Mouse (Mus musculus): ENCODE results near the gene Def6.

Gene Def6

DNA sequence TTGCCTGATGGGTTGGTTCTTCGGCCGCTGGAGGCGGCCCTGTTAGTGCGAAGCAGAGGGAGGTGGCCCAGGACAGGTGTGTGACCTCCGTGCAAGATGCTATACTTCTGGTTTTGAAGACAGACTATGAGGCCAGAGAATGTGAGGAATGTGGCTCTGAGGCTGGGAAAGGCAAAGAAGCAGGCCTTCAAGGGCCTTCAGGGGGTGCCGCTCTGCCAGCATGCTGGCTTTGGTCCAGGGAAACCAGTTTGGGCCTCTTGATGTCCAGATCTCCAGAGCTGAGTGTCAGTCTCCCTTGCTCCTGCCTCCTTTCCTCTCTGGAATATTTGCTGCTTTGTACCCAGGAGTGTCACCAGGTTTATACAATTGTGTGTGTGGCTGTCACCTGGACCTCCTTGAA is 34.7 kb downstream of the Def6 start:
- no peak for DNase-seq (ENCODE audit: low spot score)

GRCm38 (mm10) chr17:28244214-28244613 is 36.6 kb downstream of the Def6 start:
- DNase-seq (ENCODE audit: low spot score), result no peak

- no peak for DNase-seq (ENCODE audit: low spot score)
Measured at GRCm38 (mm10) chr17:28244714-28245113, 37.1 kb downstream of the Def6 start.

DNA sequence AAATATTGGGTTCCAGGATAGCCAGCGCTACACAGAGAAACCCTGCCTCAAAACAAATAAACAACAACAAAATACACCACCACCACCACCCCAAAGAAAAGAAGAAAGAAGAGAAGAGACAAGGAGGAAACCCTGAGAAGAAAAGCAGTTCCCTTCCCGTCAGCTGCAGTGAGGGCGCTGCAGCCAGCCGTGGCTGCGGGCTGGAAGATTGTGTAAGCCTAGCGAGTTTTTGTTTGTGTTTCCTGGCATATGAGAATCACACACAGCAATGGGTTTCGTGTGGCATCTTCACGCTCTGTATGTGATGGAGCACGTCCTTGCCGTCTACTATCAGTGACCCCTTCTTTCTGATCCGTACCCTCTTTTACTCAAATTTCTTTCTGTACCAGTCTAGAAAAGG is 39.1 kb downstream of the Def6 start:
- no peak for DNase-seq (ENCODE audit: low spot score)

DNA sequence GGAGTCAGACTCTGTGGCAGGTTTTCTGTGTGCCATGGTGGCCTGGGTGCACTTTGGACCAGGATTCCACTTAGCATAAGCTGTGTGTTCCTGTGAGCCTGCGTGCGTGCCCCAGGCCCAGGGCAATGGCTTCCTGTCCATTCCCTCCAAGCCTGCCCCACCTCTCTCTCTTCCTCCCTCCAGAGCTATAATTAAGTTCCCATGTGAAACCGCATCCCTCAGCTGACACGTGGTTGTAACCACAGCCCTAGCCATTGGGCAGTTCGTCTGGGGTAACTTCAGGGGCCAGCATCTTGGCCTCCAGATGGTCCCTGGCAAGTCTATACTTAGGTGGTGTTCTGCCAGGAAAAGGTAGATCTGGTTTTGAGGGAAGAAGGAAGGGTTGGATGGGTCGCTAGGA is 40.0 kb downstream of the Def6 start:
- no peak for DNase-seq (ENCODE audit: low spot score)

DNA sequence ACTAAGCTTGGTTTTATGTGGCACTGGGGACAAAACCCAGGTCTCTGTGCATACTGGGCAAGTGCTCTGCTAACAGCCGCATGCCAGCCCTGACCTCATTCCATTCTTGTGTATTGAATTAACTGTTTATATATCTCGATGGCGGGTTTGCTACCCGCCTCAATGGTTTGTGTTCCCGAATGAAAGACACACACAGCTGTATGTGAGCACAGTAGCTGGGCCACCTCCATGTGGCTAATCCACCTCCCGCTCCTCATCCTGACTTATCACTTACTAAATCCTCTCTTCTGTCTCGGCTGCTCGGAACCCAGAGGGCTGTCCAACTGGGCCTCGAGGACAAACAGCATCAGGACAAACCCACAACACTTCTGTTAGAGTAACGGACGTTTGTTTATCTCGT is 41.5 kb downstream of the Def6 start:
- DNase-seq (ENCODE audit: low spot score), result no peak

- DNase-seq (ENCODE audit: low spot score), result no peak
Measured at GRCm38 (mm10) chr17:28251579-28252280, 44.2 kb downstream of the Def6 start.

GRCm38 (mm10) chr17:28252281-28252648 is 44.7 kb downstream of the Def6 start:
- no peak for DNase-seq (ENCODE audit: low spot score)

GRCm38 (mm10) chr17:28253216-28253615 is 45.6 kb downstream of the Def6 start:
- DNase-seq (ENCODE audit: low spot score), result no peak

DNA sequence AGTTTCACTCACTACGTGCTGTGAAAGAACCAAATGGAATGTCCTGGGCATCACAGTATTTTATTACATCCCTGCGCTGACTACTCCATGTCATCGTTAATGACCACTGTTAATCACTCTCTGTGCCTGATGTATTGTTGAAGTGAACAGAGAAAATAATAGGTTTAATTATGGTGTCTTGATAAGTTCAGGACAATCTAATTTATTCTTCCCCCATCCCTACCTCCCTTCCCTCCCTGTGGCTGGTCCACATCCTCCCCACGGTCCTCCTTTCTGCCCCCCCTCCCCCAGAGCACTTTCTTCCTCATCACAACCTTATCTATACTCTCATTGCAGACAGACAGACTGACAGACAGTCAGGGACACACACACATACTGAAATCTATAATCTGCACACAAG is 47.2 kb downstream of the Def6 start:
- DNase-seq (ENCODE audit: low spot score), result no peak

DNA sequence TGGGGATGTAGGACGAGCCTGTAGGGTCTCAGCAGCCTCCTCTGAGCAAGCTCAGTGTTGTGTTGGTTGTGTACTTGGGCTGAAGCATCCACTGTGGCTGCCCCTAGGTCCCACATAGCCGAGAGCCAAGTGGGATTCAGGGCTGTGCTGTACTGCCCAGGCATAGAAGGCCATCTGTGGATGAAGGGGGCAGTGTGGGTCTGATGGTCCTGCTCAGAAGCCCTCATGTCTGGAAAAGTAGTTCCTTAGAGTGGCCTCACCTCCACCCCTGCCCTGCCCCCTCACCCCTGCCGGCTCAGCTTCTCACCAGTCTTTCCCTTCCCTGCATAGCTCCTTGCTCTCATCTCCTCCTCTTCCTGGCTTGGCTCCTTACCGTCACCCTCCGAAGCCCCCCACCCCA is 48.1 kb downstream of the Def6 start:
- DNase-seq (ENCODE audit: low spot score), result no peak

DNA sequence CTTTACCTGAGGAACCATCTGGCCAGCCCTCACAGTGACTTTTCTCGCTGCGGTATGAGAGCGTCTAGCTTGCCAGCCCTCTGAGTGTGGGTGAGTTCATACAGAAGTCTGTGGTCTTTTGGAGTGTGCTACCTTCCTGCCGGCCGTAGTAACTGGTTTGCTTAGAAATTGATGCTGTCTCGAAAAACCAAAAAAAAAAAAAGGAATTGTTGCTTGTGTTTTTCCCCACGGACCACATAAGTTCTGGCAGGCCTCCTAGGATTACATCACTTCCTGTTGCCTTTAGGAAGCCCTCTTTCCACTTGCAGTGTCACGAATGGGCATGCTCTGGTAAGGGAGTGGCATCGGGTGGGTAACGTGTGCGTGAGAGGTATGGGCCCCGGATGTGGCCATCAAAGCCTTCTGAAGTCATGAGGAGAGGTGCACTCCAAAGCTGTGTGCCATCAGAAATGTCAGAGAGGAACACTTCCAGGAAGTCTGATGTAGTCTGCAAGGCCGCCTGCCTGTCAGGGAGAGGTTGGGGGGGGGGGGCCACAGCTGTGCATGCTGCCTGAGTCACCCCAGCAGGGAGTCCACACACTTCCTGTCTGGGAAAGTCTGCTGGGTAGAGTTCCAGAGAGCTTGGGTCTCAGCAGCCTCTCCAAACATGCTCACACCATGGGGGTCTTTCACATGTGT is 49.2 kb downstream of the Def6 start:
- DNase-seq (ENCODE audit: low spot score), result no peak

- DNase-seq (ENCODE audit: low spot score), result no peak
Measured at GRCm38 (mm10) chr17:28258325-28258724, 50.7 kb downstream of the Def6 start.

- no peak for DNase-seq (ENCODE audit: low spot score)
Measured at GRCm38 (mm10) chr17:28259890-28260542, 52.4 kb downstream of the Def6 start.

DNA sequence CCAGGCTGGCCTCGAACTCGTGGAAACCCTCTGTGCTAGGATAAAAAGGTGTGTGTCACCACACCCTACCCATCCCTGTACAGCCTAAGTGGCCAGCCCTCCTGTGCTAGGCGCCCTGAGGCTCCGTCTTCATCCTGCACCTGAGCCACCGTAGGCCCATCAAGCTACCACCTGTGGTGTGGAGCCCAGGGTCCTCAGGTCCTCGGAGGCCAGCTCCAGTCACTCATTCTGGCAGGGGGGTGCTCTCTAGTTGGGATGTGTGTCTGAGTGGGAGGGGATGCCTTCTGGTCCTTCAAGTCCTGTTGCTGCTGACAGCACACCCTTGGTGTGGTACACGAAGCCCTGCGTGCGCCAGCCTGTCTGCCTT is 52.9 kb downstream of the Def6 start:
- no peak for DNase-seq (ENCODE audit: low spot score)

- no peak for DNase-seq (ENCODE audit: low spot score)
Measured at GRCm38 (mm10) chr17:28261795-28262194, 54.2 kb downstream of the Def6 start.

GRCm38 (mm10) chr17:28263181-28263894 is 55.8 kb downstream of the Def6 start:
- DNase-seq (ENCODE audit: low spot score), result no peak

GRCm38 (mm10) chr17:28267251-28267650 is 59.7 kb downstream of the Def6 start:
- DNase-seq (ENCODE audit: low spot score), result no peak

DNA sequence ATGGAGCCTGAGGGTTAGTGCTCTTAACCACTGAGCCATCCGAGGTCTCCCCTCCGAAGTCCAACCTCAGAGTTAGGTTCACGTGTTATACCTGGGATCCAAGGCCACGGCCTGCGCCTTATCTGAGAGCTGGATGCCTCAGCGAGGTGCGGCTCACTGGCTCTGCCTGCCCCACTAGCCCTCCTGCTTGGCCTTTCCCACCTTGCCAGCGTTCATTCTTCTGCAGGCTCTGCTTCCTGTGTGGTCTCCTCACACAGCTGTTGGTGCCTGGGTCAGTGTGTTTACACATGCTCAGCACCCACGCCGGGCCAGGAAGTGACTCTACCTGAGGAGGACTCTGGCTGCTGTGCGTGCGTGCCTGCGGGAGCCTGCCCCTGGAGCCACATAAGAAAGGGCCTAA is 62.6 kb downstream of the Def6 start:
- no peak for DNase-seq (ENCODE audit: low spot score)

- DNase-seq (ENCODE audit: low spot score), result no peak
Measured at GRCm38 (mm10) chr17:28271537-28272266, 64.1 kb downstream of the Def6 start.

DNA sequence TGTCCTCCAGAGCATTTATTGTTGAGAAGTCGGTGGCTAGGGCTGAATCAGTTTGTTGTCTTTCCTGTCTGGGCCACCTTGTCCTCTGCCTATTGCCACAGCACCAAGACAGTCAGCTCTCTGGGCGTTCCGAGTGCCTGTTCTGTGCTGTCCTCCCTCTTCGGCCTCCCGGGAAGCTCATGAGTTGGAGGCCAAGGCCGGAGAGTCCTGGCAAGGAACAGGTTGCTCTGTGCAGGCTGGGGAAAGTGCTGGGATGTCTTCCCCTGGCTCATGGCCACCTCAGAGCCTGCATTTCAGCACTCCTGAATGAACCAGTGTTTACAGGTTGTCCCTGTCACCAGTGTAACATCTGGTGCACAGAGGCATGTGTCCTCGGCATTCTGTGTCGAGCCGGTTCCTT is 64.7 kb downstream of the Def6 start:
- DNase-seq (ENCODE audit: low spot score), result no peak

- DNase-seq (ENCODE audit: low spot score), result no peak
Measured at GRCm38 (mm10) chr17:28272837-28273236, 65.3 kb downstream of the Def6 start.

All from retina, embryonic 14.5 days (tissue).